In the genomic region with DNA sequence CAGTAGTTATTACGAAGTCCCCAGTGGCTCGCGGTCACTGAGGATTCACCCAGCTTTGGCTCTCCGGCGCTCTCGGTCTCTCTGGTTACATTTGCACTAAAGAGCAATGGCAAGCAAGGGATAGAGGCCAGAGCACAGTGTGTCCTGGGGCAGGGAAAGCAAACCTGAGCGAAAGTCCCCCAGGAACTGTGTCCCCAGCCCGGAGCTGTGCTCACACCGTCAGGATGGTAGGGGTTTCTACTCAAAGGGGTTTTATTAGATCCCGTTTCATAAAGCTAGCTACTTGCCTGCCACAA, we compare ENCODE assay signal across 12 mouse cellular contexts.
A peak's percentile ranks its signal among the peaks of the same experiment; 100 is the strongest.
DNase-seq lines count a peak whose midpoint lies in the region; ATAC-seq and TF ChIP-seq lines count a peak whose summit lies in the region.
"Had no signal": no experiment of that assay in that cellular context is flagged by ENCODE, and none has a peak within 500 bp of the region (broad histone marks: within the 10 kb centered on the region; RNA-seq: fewer than 3 reads in every experiment).

No protein-coding gene starts in this region.

- H3K27ac ChIP-seq in kidney, embryonic 15.5 days = no peak overlapping the region
- H3K27ac ChIP-seq in embryonic facial prominence, embryonic 10.5 days (replicated peaks) = no peak overlapping the region
- H3K27ac ChIP-seq in limb, embryonic 14.5 days (replicated peaks; ENCODE audit: low read depth, low read length) = no peak overlapping the region
- H3K27ac ChIP-seq: gastrocnemius, adult 2 months had no signal

- no peak overlapping the region for H3K9ac ChIP-seq in kidney, embryonic 15.5 days
- H3K9ac ChIP-seq in limb, embryonic 14.5 days (ENCODE audit: low read depth, low read length, severe bottlenecking) = no peak overlapping the region

- WGBS in kidney, embryonic 15.5 days = 8% methylated on average over 10 of the region's 10 CpGs
- 4% methylated on average over 10 of the region's 10 CpGs for WGBS in embryonic facial prominence, embryonic 10.5 days
- 5% methylated on average over 10 of the region's 10 CpGs for WGBS in limb, embryonic 14.5 days

- H3K4me2 ChIP-seq in kidney, embryonic 15.5 days = peak overlapping the region; percentile 42
- H3K4me2 ChIP-seq in limb, embryonic 14.5 days (replicated peaks; ENCODE audit: low read depth, low read length, severe bottlenecking) = peak overlapping the region; percentile 51

- H3K36me3 ChIP-seq in kidney, embryonic 15.5 days = no peaks in the 10 kb centered on the region
- H3K36me3 ChIP-seq in embryonic facial prominence, embryonic 10.5 days (replicated peaks) = no peaks in the 10 kb centered on the region
- no peaks in the 10 kb centered on the region for H3K36me3 ChIP-seq in limb, embryonic 14.5 days (ENCODE audit: control insufficient read depth, insufficient read depth, low read length)

- intact Hi-C loops in left cerebral cortex, postnatal 10 days (cut with DNase I) = loop anchor here (5.0 kb wide), 1 partner anchor 108 kb away; no protein-coding TSS in a partner anchor

- ATAC-seq in kidney, embryonic 15.5 days (replicated peaks; ENCODE audit: low FRiP score) = no peak
- no peak for ATAC-seq in limb, embryonic 14.5 days (ENCODE audit: low FRiP score, low read depth)

- H3K4me3 ChIP-seq in kidney, embryonic 15.5 days (replicated peaks) = no peak overlapping the region
- H3K4me3 ChIP-seq in embryonic facial prominence, embryonic 10.5 days = peak overlapping the region; percentile 35; the same call in 1 of the 2 replicates
- 0 out of 2 replicates have a peak overlapping the region, but pooled peaks have one; percentile 6 for H3K4me3 ChIP-seq in limb, embryonic 14.5 days (replicated peaks; ENCODE audit: low read length)
- H3K4me3 ChIP-seq: gastrocnemius, adult 2 months had no signal

- TF ChIP-seq POLR2A in limb, embryonic 14.5 days (IDR thresholded peaks at IDR 0.05; ENCODE audit: borderline replicate concordance, extremely low read depth, insufficient read depth, insufficient read length) = no peak

- DNase-seq in heart, adult 11 months = peak; percentile 82
- no peak for DNase-seq in heart, adult 18-20 months
- no peak for DNase-seq in kidney, adult 9 months
- peak; percentile 34 for DNase-seq in embryonic facial prominence, embryonic 10.5 days (ENCODE audit: low spot score)
- no peak for DNase-seq in limb, embryonic 14.5 days (ENCODE audit: low spot score)
- no peak for DNase-seq in left cerebral cortex, postnatal 10 days (ENCODE audit: extremely low spot score in 1 of 2, low spot score in 2 of 2)
- DNase-seq in urinary bladder, postnatal 4 days (ENCODE audit: low spot score in 2 of 2) = no peak
- DNase-seq: adrenal gland, postnatal 25 days; gastrocnemius, adult 2 months; lung, postnatal 14 days; retina, postnatal 1 day had no signal

- H3K4me1 ChIP-seq in kidney, embryonic 15.5 days = peaks cover 17% of the 10 kb centered on the region
- peaks cover 31% of the 10 kb centered on the region for H3K4me1 ChIP-seq in embryonic facial prominence, embryonic 10.5 days
- H3K4me1 ChIP-seq in limb, embryonic 14.5 days (ENCODE audit: control insufficient read depth, insufficient read depth, low read length) = peaks cover 19% of the 10 kb centered on the region; the same call in 1 of the 2 replicates

- H3K27me3 ChIP-seq in kidney, embryonic 15.5 days = peaks cover 82% of the 10 kb centered on the region
- peaks cover 98% of the 10 kb centered on the region for H3K27me3 ChIP-seq in embryonic facial prominence, embryonic 10.5 days (replicated peaks; ENCODE audit: low read depth, poor library complexity, severe bottlenecking)
- H3K27me3 ChIP-seq in limb, embryonic 14.5 days (ENCODE audit: control insufficient read depth, insufficient read depth, low read length) = peaks cover 48% of the 10 kb centered on the region

- H3K9me3 ChIP-seq in kidney, embryonic 15.5 days (replicated peaks) = no peaks in the 10 kb centered on the region
- no peaks in the 10 kb centered on the region for H3K9me3 ChIP-seq in embryonic facial prominence, embryonic 10.5 days
- H3K9me3 ChIP-seq in limb, embryonic 14.5 days (ENCODE audit: control insufficient read depth, low read length) = no peaks in the 10 kb centered on the region

Comparison
In these comparisons a context has a peak if more than half of its experiments do, and no peak if none do; other contexts are left out.
1. DNase-seq: peak in heart, adult 11 months (single experiment) and embryonic facial prominence, embryonic 10.5 days (single experiment); none in heart, adult 18-20 months (0 of 2), kidney, adult 9 months (single experiment), limb, embryonic 14.5 days (single experiment), left cerebral cortex, postnatal 10 days (0 of 2) and urinary bladder, postnatal 4 days (0 of 2).